In the genomic region with DNA sequence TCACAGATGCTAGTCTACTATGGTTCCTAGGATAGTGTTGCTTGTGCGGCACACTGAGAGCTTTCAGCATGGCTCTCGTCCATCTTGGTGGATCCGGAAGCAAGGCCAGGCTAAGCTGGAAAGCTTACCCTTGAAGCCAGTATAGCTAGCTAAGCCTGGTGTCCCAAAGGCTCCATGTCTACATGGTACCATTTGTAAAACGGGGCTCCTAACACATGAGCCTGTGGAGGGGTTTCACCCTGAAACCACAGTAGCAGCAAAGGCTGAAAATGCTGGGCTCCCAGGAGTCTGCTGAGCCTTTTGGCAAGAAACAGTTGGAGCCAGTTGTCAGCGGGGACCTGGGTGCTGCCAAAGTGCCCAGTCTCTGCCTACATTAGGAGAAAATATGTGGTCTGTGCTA, we compare ENCODE assay signal across 24 mouse cellular contexts.
A peak's percentile ranks its signal among the peaks of the same experiment; 100 is the strongest.
DNase-seq lines count a peak whose midpoint lies in the region; ATAC-seq and TF ChIP-seq lines count a peak whose summit lies in the region.
"Had no signal": no experiment of that assay in that cellular context is flagged by ENCODE, and none has a peak within 500 bp of the region (broad histone marks: within the 10 kb centered on the region; RNA-seq: fewer than 3 reads in every experiment).

No protein-coding gene starts in this region.

- H3K4me3 ChIP-seq in forebrain, embryonic 11.5 days (ENCODE audit: low read depth, low read length), result no peak overlapping the region
- no peak overlapping the region for H3K4me3 ChIP-seq in forebrain, postnatal 0 days (ENCODE audit: low read depth, low read length)
- no peak overlapping the region for H3K4me3 ChIP-seq in heart, embryonic 12.5 days
- no peak overlapping the region for H3K4me3 ChIP-seq in intestine, embryonic 14.5 days (ENCODE audit: low read depth, low read length)
- H3K4me3 ChIP-seq in intestine, postnatal 0 days (ENCODE audit: low read depth, low read length), result no peak overlapping the region
- H3K4me3 ChIP-seq: embryonic facial prominence, embryonic 10.5 days; embryonic facial prominence, embryonic 12.5 days; forebrain, embryonic 12.5 days had no signal

- no peak overlapping the region for H3K4me2 ChIP-seq in forebrain, embryonic 11.5 days (ENCODE audit: low read depth, low read length, severe bottlenecking)
- H3K4me2 ChIP-seq in forebrain, postnatal 0 days (ENCODE audit: low read depth), result no peak overlapping the region
- no peak overlapping the region for H3K4me2 ChIP-seq in heart, embryonic 12.5 days
- no peak overlapping the region for H3K4me2 ChIP-seq in intestine, embryonic 14.5 days (ENCODE audit: low read length)
- no peak overlapping the region for H3K4me2 ChIP-seq in intestine, postnatal 0 days (replicated peaks; ENCODE audit: low read depth)
- H3K4me2 ChIP-seq: embryonic facial prominence, embryonic 12.5 days; forebrain, embryonic 12.5 days had no signal

- no peak for ATAC-seq in forebrain, embryonic 11.5 days (replicated peaks; ENCODE audit: low FRiP score)
- ATAC-seq in forebrain, postnatal 0 days, result no peak
- no peak for ATAC-seq in heart, embryonic 12.5 days (ENCODE audit: insufficient number of reproducible peaks, low FRiP score)
- ATAC-seq in intestine, embryonic 14.5 days (replicated peaks; ENCODE audit: low FRiP score, low TSS enrichment, low read depth), result no peak
- no peak for ATAC-seq in intestine, postnatal 0 days
- ATAC-seq: activated CD4-positive, CD25-positive, alpha-beta regulatory T cell, adult 4 months; CD4-positive, CD25-positive, alpha-beta regulatory T cell, adult 4 months; forebrain, embryonic 14.5 days; forebrain, embryonic 16.5 days; Patski had no signal

- H3K36me3 ChIP-seq in forebrain, embryonic 11.5 days (ENCODE audit: control insufficient read depth, insufficient read depth, low read length), result no peaks in the 10 kb centered on the region
- H3K36me3 ChIP-seq in forebrain, postnatal 0 days (ENCODE audit: insufficient read depth), result peaks cover 10% of the 10 kb centered on the region; the same call in 1 of the 2 replicates
- no peaks in the 10 kb centered on the region for H3K36me3 ChIP-seq in heart, embryonic 12.5 days
- peaks cover 4% of the 10 kb centered on the region; the same call in 1 of the 2 replicates for H3K36me3 ChIP-seq in intestine, embryonic 14.5 days (ENCODE audit: control insufficient read depth, insufficient read depth, low read length)
- peaks cover 10% of the 10 kb centered on the region; the same call in 1 of the 2 replicates for H3K36me3 ChIP-seq in intestine, postnatal 0 days (ENCODE audit: control insufficient read depth, insufficient read depth)

- no peak for TF ChIP-seq CTCF in forebrain, postnatal 0 days (IDR thresholded peaks at IDR 0.05; ENCODE audit: low read depth)
- no peak for TF ChIP-seq CTCF in intestine, postnatal 0 days (IDR thresholded peaks at IDR 0.05; ENCODE audit: low read depth)

- 93% methylated on average over 5 of the region's 5 CpGs for WGBS in forebrain, embryonic 11.5 days
- 91% methylated on average over 5 of the region's 5 CpGs for WGBS in forebrain, postnatal 0 days
- 86% methylated on average over 5 of the region's 5 CpGs for WGBS in heart, embryonic 12.5 days
- WGBS in intestine, embryonic 14.5 days, result 90% methylated on average over 5 of the region's 5 CpGs
- 95% methylated on average over 5 of the region's 5 CpGs for WGBS in intestine, postnatal 0 days

- peak; percentile 10 for DNase-seq in forebrain, embryonic 11.5 days (ENCODE audit: low spot score)
- DNase-seq in forebrain, postnatal 0 days, result no peak
- DNase-seq in heart, adult 11 months, result peak; percentile 88
- DNase-seq in intestine, embryonic 14.5 days (ENCODE audit: low spot score), result peak; percentile 41
- DNase-seq: adrenal gland, adult 8-10 months; adrenal gland, postnatal 14 days; adrenal gland, postnatal 36 days; B cell, adult 2 months; cerebellum, adult 11-12 months; cerebellum, adult 9-10 months; cerebellum, postnatal 10 days; cerebellum, postnatal 25 days had no signal

- no peaks in the 10 kb centered on the region for H3K9me3 ChIP-seq in forebrain, embryonic 11.5 days (ENCODE audit: control insufficient read depth, low read length)
- H3K9me3 ChIP-seq in forebrain, postnatal 0 days (ENCODE audit: low read length), result no peaks in the 10 kb centered on the region
- H3K9me3 ChIP-seq in heart, embryonic 12.5 days (replicated peaks), result no peaks in the 10 kb centered on the region
- no peaks in the 10 kb centered on the region for H3K9me3 ChIP-seq in intestine, embryonic 14.5 days (ENCODE audit: control insufficient read depth, low read length)
- H3K9me3 ChIP-seq in intestine, postnatal 0 days (ENCODE audit: control insufficient read depth), result no peaks in the 10 kb centered on the region
- H3K9me3 ChIP-seq: embryonic facial prominence, embryonic 10.5 days; embryonic facial prominence, embryonic 12.5 days; forebrain, embryonic 12.5 days; G1E had no signal

- no peaks in the 10 kb centered on the region for H3K27me3 ChIP-seq in forebrain, embryonic 11.5 days (ENCODE audit: control insufficient read depth, insufficient read depth, low read length)
- no peaks in the 10 kb centered on the region for H3K27me3 ChIP-seq in forebrain, postnatal 0 days (ENCODE audit: insufficient read depth, low read length)
- H3K27me3 ChIP-seq in heart, embryonic 12.5 days (replicated peaks), result no peaks in the 10 kb centered on the region
- H3K27me3 ChIP-seq in intestine, embryonic 14.5 days (replicated peaks; ENCODE audit: control insufficient read depth, insufficient read depth, low read length), result no peaks in the 10 kb centered on the region
- H3K27me3 ChIP-seq in intestine, postnatal 0 days (replicated peaks; ENCODE audit: control insufficient read depth, insufficient read depth, low read length), result no peaks in the 10 kb centered on the region
- H3K27me3 ChIP-seq: CH12.LX; embryonic facial prominence, embryonic 12.5 days; forebrain, embryonic 12.5 days; Patski had no signal

- H3K9ac ChIP-seq in forebrain, embryonic 11.5 days (ENCODE audit: low read length), result no peak overlapping the region
- H3K9ac ChIP-seq in forebrain, postnatal 0 days, result no peak overlapping the region
- H3K9ac ChIP-seq in heart, embryonic 12.5 days, result no peak overlapping the region
- no peak overlapping the region for H3K9ac ChIP-seq in intestine, embryonic 14.5 days (ENCODE audit: low read length)
- no peak overlapping the region for H3K9ac ChIP-seq in intestine, postnatal 0 days (ENCODE audit: low read depth, low read length)
- H3K9ac ChIP-seq: embryonic facial prominence, embryonic 12.5 days; forebrain, embryonic 12.5 days had no signal

- H3K4me1 ChIP-seq in forebrain, embryonic 11.5 days (replicated peaks; ENCODE audit: control insufficient read depth, insufficient read depth, low read length), result no peaks in the 10 kb centered on the region
- H3K4me1 ChIP-seq in forebrain, postnatal 0 days (ENCODE audit: insufficient read depth), result no peaks in the 10 kb centered on the region
- no peaks in the 10 kb centered on the region for H3K4me1 ChIP-seq in heart, embryonic 12.5 days (replicated peaks)
- no peaks in the 10 kb centered on the region for H3K4me1 ChIP-seq in intestine, embryonic 14.5 days (replicated peaks; ENCODE audit: control insufficient read depth, insufficient read depth, low read length)
- H3K4me1 ChIP-seq in intestine, postnatal 0 days (replicated peaks; ENCODE audit: control insufficient read depth, insufficient read depth, low read length), result no peaks in the 10 kb centered on the region
- H3K4me1 ChIP-seq: embryonic facial prominence, embryonic 10.5 days; embryonic facial prominence, embryonic 12.5 days; forebrain, embryonic 12.5 days had no signal

- no peak overlapping the region for H3K27ac ChIP-seq in forebrain, embryonic 11.5 days (ENCODE audit: low read depth, low read length)
- H3K27ac ChIP-seq in forebrain, postnatal 0 days (ENCODE audit: low read depth, low read length), result no peak overlapping the region
- no peak overlapping the region for H3K27ac ChIP-seq in heart, embryonic 12.5 days (ENCODE audit: poor library complexity, severe bottlenecking)
- no peak overlapping the region for H3K27ac ChIP-seq in intestine, embryonic 14.5 days (ENCODE audit: low read depth)
- no peak overlapping the region for H3K27ac ChIP-seq in intestine, postnatal 0 days (ENCODE audit: low read depth, low read length)
- H3K27ac ChIP-seq: embryonic facial prominence, embryonic 10.5 days; embryonic facial prominence, embryonic 12.5 days; forebrain, embryonic 12.5 days had no signal
